Mouse (Mus musculus) forebrain, embryonic 14.5 days (tissue): ENCODE data around the gene Dhx15. TPM values are rescaled to one million over a fixed set of nuclear protein-coding genes. Genes with fewer than 3 reads are reported as not detected.
"Not testable (repeated sequence)": the region's sequence is repeated elsewhere in the genome, so short reads cannot be mapped to it uniquely, and the experiment has no call there.

ENCODE experiments used
- ATAC-seq: fragments of 200-750 bp; cut with Nextera tagmentation; 2 replicates; pipeline ENCODE4 v1.8.0; 2017; ENCODE audit warnings: mild to moderate bottlenecking, moderate library complexity
- DNase-seq: peaks from one replicate; pipeline ENCODE4 v3.0.0-alpha.2; 2015; ENCODE audit warnings: low spot score
- H3K27ac ChIP-seq: fragments of 300-500 bp; sonication (generic); 2 replicates; pipeline ENCODE4 v1.5.1; 2014; ENCODE audit warnings: low read depth, mild to moderate bottlenecking, control low read depth, low read length, moderate library complexity
- H3K27me3 ChIP-seq: fragments of 300-500 bp; sonication (generic); replicated peaks from 2 replicates; pipeline ENCODE4 v1.6.1; 2014; ENCODE audit warnings: low read length, control low read depth, mixed read lengths; ENCODE audit not compliant: control insufficient read depth, insufficient read depth
- H3K36me3 ChIP-seq: fragments of 300-500 bp; sonication (generic); 2 replicates; pipeline ENCODE4 v1.6.1; 2014; ENCODE audit warnings: low read length, control low read depth; ENCODE audit not compliant: control insufficient read depth, insufficient read depth
- H3K4me1 ChIP-seq: fragments of 300-500 bp; sonication (generic); 2 replicates; pipeline ENCODE4 v1.6.1; 2014; ENCODE audit warnings: antibody characterized with exemption, low read length, control low read depth; ENCODE audit not compliant: control insufficient read depth, insufficient read depth
- H3K4me2 ChIP-seq: fragments of 300-500 bp; sonication (generic); 2 replicates; pipeline ENCODE4 v1.6.1; 2014; ENCODE audit warnings: mild to moderate bottlenecking, control low read depth, low read length
- H3K4me3 ChIP-seq: fragments of 300-500 bp; sonication (generic); 2 replicates; pipeline ENCODE4 v1.5.1; 2014; ENCODE audit warnings: low read depth, low read length, control low read depth
- H3K9ac ChIP-seq: fragments of 300-500 bp; sonication (generic); 2 replicates; pipeline ENCODE4 v1.6.1; 2014; ENCODE audit warnings: mild to moderate bottlenecking, low read length, control low read depth, moderate library complexity
- H3K9me3 ChIP-seq: fragments of 300-500 bp; sonication (generic); replicated peaks from 2 replicates; pipeline ENCODE4 v1.6.1; 2016; ENCODE audit warnings: low read length, control low read depth, mixed read lengths; ENCODE audit not compliant: control insufficient read depth
- WGBS: fragments of 180-500 bp; shearing (Covaris S2); extraction: QIAGEN DNeasy Blood & Tissue Kit; methylation state at CpG from one replicate; pipeline ENCODE4 v1.1.7; 2014; 5-methylcytosine and 5-hydroxymethylcytosine counted together
- polyA plus RNA-seq: library from polyadenylated mRNA; unstranded; fragments of >200 nt; fragmentation: Nextera tagmentation; extraction: Ambion mirVana; gene quantifications from 2 replicates; pipeline ENCODE4 v1.2.1, GENCODE M21; 2014

The Dhx15 gene
- polyA plus RNA-seq, result 87.4 and 90.9 TPM in 2 replicates

DNA sequence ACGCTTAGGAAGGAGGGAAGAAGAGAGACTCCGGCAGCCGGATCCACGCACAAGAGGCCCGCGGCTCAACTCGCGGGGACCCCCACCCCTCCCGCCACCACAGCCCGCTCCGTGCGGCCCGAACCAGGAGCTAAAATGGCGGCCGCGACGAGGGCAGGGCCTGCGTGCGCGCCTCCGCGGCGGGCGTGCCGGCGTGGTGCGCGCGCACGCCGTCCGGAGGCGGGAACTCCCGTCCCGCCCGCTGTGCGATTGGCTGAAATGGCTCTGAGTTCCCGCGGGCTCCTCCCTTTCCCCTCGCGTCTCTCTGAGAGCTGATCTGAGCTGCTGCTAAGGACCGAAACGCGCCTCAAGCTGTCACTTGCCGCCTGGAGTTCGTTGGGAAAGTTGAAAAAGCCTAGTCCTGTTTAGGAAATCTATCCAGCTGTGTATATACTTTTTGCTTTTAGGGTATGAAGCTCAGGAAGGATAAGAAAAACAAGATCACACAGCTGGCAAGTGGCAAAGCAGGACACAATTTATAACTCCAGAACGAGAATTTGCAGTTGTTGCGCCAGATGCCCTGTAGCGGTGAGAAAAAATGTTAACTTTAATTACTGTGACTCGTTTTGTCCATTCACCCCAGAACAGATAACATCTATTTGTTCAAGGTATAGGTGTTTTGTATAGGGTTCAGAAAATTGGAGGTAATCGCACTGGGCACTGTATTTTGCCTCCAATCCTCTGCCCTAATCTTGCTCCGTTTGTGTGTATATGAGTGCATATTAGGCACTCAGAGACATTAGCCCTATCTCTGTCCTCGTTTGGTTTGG lies at the start of gene Dhx15:
TSS of gene Dhx15 (minus strand) at position 144 of the 809 bp plus-strand sequence.
- peak within 1 kb of the TSS; percentile 91 for H3K27ac ChIP-seq
- ATAC-seq (peak; percentile 97), DNase-seq (peak; percentile 97)
- no peaks in the 10 kb centered on the region for H3K36me3 ChIP-seq
- WGBS, result 1% methylated on average over 53 of the region's 53 CpGs
- no peaks in the 10 kb centered on the region for H3K9me3 ChIP-seq
- H3K9ac ChIP-seq, result peak within 1 kb of the TSS; percentile 99
- H3K4me1 ChIP-seq, result peaks cover 9% of the 10 kb centered on the region
- H3K4me2 ChIP-seq, result peak within 1 kb of the TSS; percentile 91
- no peaks in the 10 kb centered on the region for H3K27me3 ChIP-seq
- peak within 1 kb of the TSS; percentile 97 for H3K4me3 ChIP-seq

DNA sequence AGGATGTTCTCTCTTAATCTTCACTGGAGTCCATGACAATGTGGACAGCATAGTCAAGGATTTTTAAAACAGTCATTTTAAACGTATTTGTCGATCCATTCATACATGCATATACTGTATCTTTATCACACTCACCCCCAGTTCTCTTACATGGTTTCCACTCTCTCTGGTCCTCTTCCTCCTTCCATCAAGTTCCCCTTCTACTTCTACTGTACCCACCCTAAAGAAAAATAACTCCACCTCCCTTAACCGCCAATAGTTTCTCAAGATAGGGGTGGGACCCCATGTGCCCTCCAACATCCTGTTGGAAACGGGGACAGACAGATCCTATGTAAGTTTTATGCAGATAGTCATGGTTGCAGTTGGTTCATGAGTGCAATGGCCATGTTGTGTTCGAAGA lies 48.6 kb upstream of the Dhx15 start:
- Histone ChIP-seq H3K9me3 (no peaks in the 10 kb centered on the region), H3K4me2 (no peak overlapping the region), H3K4me1 (no peaks in the 10 kb centered on the region), H3K36me3 (no peaks in the 10 kb centered on the region), H3K27me3 (no peaks in the 10 kb centered on the region), H3K4me3 (no peak overlapping the region), H3K27ac (no peak overlapping the region), H3K9ac (no peak overlapping the region)
- no peak for DNase-seq
- no peak for ATAC-seq
- 88% methylated on average over 5 of the region's 5 CpGs for WGBS

DNA sequence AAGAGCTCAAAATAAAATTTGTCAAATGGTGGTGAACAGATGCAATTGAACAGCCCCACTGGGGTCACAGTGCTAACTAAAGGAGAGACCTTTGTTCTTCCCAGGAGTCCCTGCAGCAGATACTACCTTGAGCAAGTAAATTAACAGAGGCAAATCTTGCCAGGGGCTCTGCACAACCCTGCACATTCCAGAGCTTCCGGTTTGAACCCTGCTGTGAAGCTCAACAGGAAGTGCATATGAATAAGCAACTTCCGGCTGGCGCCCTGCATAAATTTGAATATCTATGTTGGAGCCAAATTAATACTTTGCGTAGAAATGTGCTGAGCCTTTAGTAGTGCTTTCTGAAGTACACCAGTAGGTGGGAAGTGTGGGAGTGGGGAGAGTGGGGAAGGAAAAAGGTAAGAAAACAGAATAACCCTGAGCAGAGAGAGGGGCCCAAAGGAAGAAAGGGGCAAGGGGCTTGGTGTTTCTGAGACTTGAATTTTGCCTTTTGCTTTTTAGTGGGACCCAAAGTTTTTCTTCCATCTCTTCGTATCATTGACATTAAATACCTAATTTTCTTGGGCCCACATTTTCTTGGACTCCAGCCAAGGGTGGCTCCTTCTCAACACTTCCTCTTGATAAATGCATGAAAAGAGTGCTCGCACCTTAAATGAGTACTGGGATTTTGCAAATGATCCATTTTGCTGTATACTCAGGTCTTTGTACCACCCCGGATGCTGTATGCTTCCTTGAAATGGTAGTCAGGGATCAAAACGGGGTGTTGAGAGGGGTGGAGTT lies 47.8 kb upstream of the Dhx15 start:
- DNase-seq (no peak), ATAC-seq (no peak)
- Histone ChIP-seq H3K4me3 (no peak overlapping the region), H3K36me3 (no peaks in the 10 kb centered on the region), H3K27ac (no peak overlapping the region), H3K9me3 (no peaks in the 10 kb centered on the region), H3K4me2 (no peak overlapping the region), H3K27me3 (no peaks in the 10 kb centered on the region), H3K4me1 (no peaks in the 10 kb centered on the region), H3K9ac (no peak overlapping the region)
- WGBS, result 70% methylated on average over 8 of the region's 8 CpGs

DNA sequence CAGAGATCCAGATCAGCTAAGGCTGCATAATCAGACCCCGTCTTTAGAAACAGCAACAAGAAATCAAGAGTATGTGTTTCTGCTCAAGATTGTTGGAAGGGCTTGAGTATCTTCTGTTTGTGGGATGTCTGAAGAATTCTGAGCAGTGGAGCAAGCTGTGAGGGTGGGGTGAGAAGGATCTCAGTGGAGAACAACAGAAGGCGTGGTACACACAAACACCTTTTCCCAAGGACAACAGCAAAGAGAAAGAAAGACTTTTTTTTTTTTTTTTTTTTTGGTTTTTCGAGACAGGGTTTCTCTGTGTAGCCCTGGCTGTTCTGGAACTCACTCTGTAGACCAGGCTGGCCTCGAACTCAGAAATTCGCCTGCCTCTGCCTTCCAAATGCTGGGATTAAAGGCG lies 46.3 kb upstream of the Dhx15 start:
- not testable (repeated sequence) for DNase-seq, H3K9me3 ChIP-seq, H3K27ac ChIP-seq, H3K36me3 ChIP-seq, ATAC-seq, H3K9ac ChIP-seq, H3K27me3 ChIP-seq, H3K4me3 ChIP-seq, H3K4me1 ChIP-seq, H3K4me2 ChIP-seq
- 93% methylated on average over 5 of the region's 6 CpGs for WGBS

- Histone ChIP-seq H3K4me2 (no peak overlapping the region), H3K27me3 (no peaks in the 10 kb centered on the region), H3K9ac (no peak overlapping the region), H3K9me3 (no peaks in the 10 kb centered on the region), H3K36me3 (no peaks in the 10 kb centered on the region), H3K4me3 (no peak overlapping the region), H3K4me1 (no peaks in the 10 kb centered on the region), H3K27ac (no peak overlapping the region)
- no peak for DNase-seq
- ATAC-seq, result no peak
- WGBS, result 52% methylated on average over 7 of the region's 7 CpGs
Observed at GRCm38 (mm10) chr5:52234570-52234969, 44.3 kb upstream of the Dhx15 start.

GRCm38 (mm10) chr5:52233891-52234290 lies 43.6 kb upstream of the Dhx15 start:
- H3K27ac ChIP-seq, result no peak overlapping the region
- no peaks in the 10 kb centered on the region for H3K4me1 ChIP-seq
- WGBS, result 61% methylated on average over 2 of the region's 2 CpGs
- DNase-seq (no peak), ATAC-seq (no peak)
- H3K9ac ChIP-seq, result no peak overlapping the region
- no peaks in the 10 kb centered on the region for H3K36me3 ChIP-seq
- no peak overlapping the region for H3K4me3 ChIP-seq
- H3K4me2 ChIP-seq, result no peak overlapping the region
- H3K27me3 ChIP-seq, result no peaks in the 10 kb centered on the region
- H3K9me3 ChIP-seq, result no peaks in the 10 kb centered on the region

GRCm38 (mm10) chr5:52232611-52233010 lies 42.3 kb upstream of the Dhx15 start:
- H3K4me2 ChIP-seq, result no peak overlapping the region
- H3K36me3 ChIP-seq, result no peaks in the 10 kb centered on the region
- H3K4me1 ChIP-seq, result no peaks in the 10 kb centered on the region
- WGBS, result 65% methylated on average over 2 of the region's 2 CpGs
- DNase-seq, result no peak
- H3K9me3 ChIP-seq, result no peaks in the 10 kb centered on the region
- no peak overlapping the region for H3K9ac ChIP-seq
- no peak overlapping the region for H3K27ac ChIP-seq
- no peaks in the 10 kb centered on the region for H3K27me3 ChIP-seq
- ATAC-seq, result no peak
- no peak overlapping the region for H3K4me3 ChIP-seq

DNA sequence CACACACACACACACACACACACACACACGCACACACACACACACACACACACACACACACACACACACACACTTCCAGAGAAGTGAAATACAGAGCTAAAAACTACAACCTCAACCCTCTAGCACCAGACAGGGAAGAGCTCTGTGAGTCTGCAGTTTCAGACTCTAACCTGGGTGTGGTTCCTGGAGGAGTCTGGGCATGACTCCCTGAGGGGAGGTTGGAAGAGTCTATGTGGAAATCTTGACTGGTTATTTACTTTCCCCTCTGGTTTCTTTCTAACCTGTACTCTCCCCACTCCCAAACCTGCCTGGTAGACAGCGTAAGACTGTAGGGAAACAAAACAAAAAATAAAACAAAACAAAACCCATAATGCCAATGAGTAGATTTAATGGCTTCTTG lies 41.9 kb upstream of the Dhx15 start:
- Histone ChIP-seq H3K9me3 (no peaks in the 10 kb centered on the region), H3K27me3 (no peaks in the 10 kb centered on the region), H3K4me2 (no peak overlapping the region), H3K27ac (no peak overlapping the region), H3K36me3 (no peaks in the 10 kb centered on the region), H3K4me3 (no peak overlapping the region), H3K9ac (no peak overlapping the region), H3K4me1 (no peaks in the 10 kb centered on the region)
- DNase-seq (no peak), ATAC-seq (no peak)
- 83% methylated on average over 2 of the region's 2 CpGs for whole genome bisulfite sequencing

GRCm38 (mm10) chr5:52230466-52230865 lies 40.2 kb upstream of the Dhx15 start:
- no peaks in the 10 kb centered on the region for H3K9me3 ChIP-seq
- DNase-seq (no peak), ATAC-seq (no peak)
- WGBS, result 91% methylated on average over 7 of the region's 7 CpGs
- no peak overlapping the region for H3K4me3 ChIP-seq
- H3K27me3 ChIP-seq, result no peaks in the 10 kb centered on the region
- H3K4me1 ChIP-seq, result no peaks in the 10 kb centered on the region
- no peak overlapping the region for H3K9ac ChIP-seq
- H3K36me3 ChIP-seq, result no peaks in the 10 kb centered on the region
- no peak overlapping the region for H3K4me2 ChIP-seq
- H3K27ac ChIP-seq, result no peak overlapping the region
